Mouse (Mus musculus) neural tube, embryonic 10.5 days (tissue): Measurements from ENCODE around the gene N4bp2.

Experiments used
- DNase-seq: peaks from one replicate; pipeline ENCODE4 v3.0.0-alpha.2; 2017; ENCODE audit warnings: low spot score; ENCODE audit errors: extremely low spot score

The N4bp2 gene

GRCm38 (mm10) chr5:65827102-65827501 lies 63.8 kb downstream of the N4bp2 start:
- DNase-seq = no peak

- DNase-seq = no peak
Measured at GRCm38 (mm10) chr5:65828261-65828660, 64.9 kb downstream of the N4bp2 start.

- DNase-seq = no peak
Measured at GRCm38 (mm10) chr5:65829059-65829458, 65.7 kb downstream of the N4bp2 start.

- DNase-seq = no peak
Measured at GRCm38 (mm10) chr5:65831917-65832618, 68.7 kb downstream of the N4bp2 start.

- DNase-seq = no peak
Measured at GRCm38 (mm10) chr5:65833092-65833491, 69.8 kb downstream of the N4bp2 start.

GRCm38 (mm10) chr5:65833766-65834498 lies 70.6 kb downstream of the N4bp2 start:
- DNase-seq = no peak

GRCm38 (mm10) chr5:65838053-65838452 lies 74.7 kb downstream of the N4bp2 start:
- no peak for DNase-seq

GRCm38 (mm10) chr5:65842947-65843346 lies 79.6 kb downstream of the N4bp2 start:
- no peak for DNase-seq

GRCm38 (mm10) chr5:65846534-65846933 lies 83.2 kb downstream of the N4bp2 start:
- no peak for DNase-seq

- DNase-seq = no peak
Measured at GRCm38 (mm10) chr5:65846958-65847357, 83.6 kb downstream of the N4bp2 start.

GRCm38 (mm10) chr5:65847656-65848055 lies 84.3 kb downstream of the N4bp2 start:
- DNase-seq = no peak

- DNase-seq = no peak
Measured at GRCm38 (mm10) chr5:65850765-65851164, 87.4 kb downstream of the N4bp2 start.

GRCm38 (mm10) chr5:65854786-65855191 lies 91.5 kb downstream of the N4bp2 start:
- no peak for DNase-seq

- DNase-seq = no peak
Measured at GRCm38 (mm10) chr5:65855571-65855970, 92.2 kb downstream of the N4bp2 start.

GRCm38 (mm10) chr5:65856591-65857411 lies 93.5 kb downstream of the N4bp2 start:
- no peak for DNase-seq

GRCm38 (mm10) chr5:65857935-65858334 lies 94.6 kb downstream of the N4bp2 start:
- no peak for DNase-seq

- DNase-seq = no peak
Measured at GRCm38 (mm10) chr5:65858355-65858754, 95.0 kb downstream of the N4bp2 start.

GRCm38 (mm10) chr5:65858898-65859297 lies 95.6 kb downstream of the N4bp2 start:
- peak; percentile 38 for DNase-seq

- no peak for DNase-seq
Measured at GRCm38 (mm10) chr5:65859396-65859795, 96.1 kb downstream of the N4bp2 start.

GRCm38 (mm10) chr5:65860281-65861000 lies 97.1 kb downstream of the N4bp2 start:
- no peak for DNase-seq
